Mouse (Mus musculus) liver, embryonic 15.5 days (tissue): ENCODE data around the gene Sf3a1. TPM values are rescaled to one million over a fixed set of nuclear protein-coding genes. Genes with fewer than 3 reads are reported as not detected.

Source experiments
- ATAC-seq: fragments of 200-750 bp; cut with Nextera tagmentation; 2 replicates; pipeline ENCODE4 v1.8.0; 2017; ENCODE audit warnings: moderate number of reproducible peaks, mild to moderate bottlenecking, moderate library complexity; ENCODE audit not compliant: insufficient read depth
- H3K27ac ChIP-seq: fragments of 300-500 bp; sonication (generic); replicated peaks from 2 replicates; pipeline ENCODE4 v1.5.1; 2015; ENCODE audit warnings: mild to moderate bottlenecking, inconsistent platforms
- H3K27me3 ChIP-seq: fragments of 300-500 bp; sonication (generic); 2 replicates; pipeline ENCODE4 v1.6.1; 2015; ENCODE audit warnings: mild to moderate bottlenecking, inconsistent platforms
- H3K36me3 ChIP-seq: fragments of 300-500 bp; sonication (generic); replicated peaks from 2 replicates; pipeline ENCODE4 v1.6.1; 2015; ENCODE audit warnings: moderate library complexity, mild to moderate bottlenecking, inconsistent platforms
- H3K4me1 ChIP-seq: fragments of 300-500 bp; sonication (generic); replicated peaks from 2 replicates; pipeline ENCODE4 v1.6.1; 2015; ENCODE audit warnings: inconsistent platforms
- H3K4me2 ChIP-seq: fragments of 300-500 bp; sonication (generic); 2 replicates; pipeline ENCODE4 v1.6.1; 2015; ENCODE audit warnings: moderate library complexity, mild to moderate bottlenecking, inconsistent platforms
- H3K4me3 ChIP-seq: fragments of 300-500 bp; sonication (generic); replicated peaks from 2 replicates; pipeline ENCODE4 v1.5.1; 2015; ENCODE audit warnings: mild to moderate bottlenecking, inconsistent platforms
- H3K9ac ChIP-seq: fragments of 300-500 bp; sonication (generic); 2 replicates; pipeline ENCODE4 v1.6.1; 2015; ENCODE audit warnings: moderate library complexity, mild to moderate bottlenecking, inconsistent platforms
- H3K9me3 ChIP-seq: fragments of 300-500 bp; sonication (generic); replicated peaks from 2 replicates; pipeline ENCODE4 v1.6.1; 2016; ENCODE audit warnings: inconsistent platforms
- WGBS: fragments of 180-500 bp; shearing (Covaris S2); methylation state at CpG from one replicate; pipeline ENCODE4 v1.1.7; 2015; ENCODE audit warnings: mixed read lengths; ENCODE audit not compliant: insufficient replicate concordance; 5-methylcytosine and 5-hydroxymethylcytosine counted together
- polyA plus RNA-seq: library from polyadenylated mRNA; unstranded; fragments of >200 nt; fragmentation: Nextera tagmentation; extraction: Ambion mirVana; gene quantifications from 2 replicates; pipeline ENCODE4 v1.2.1, GENCODE M21; 2015

Sf3a1 gene
- polyA plus RNA-seq, 1 experiment from 2014 or later, result 19.3 TPM

DNA sequence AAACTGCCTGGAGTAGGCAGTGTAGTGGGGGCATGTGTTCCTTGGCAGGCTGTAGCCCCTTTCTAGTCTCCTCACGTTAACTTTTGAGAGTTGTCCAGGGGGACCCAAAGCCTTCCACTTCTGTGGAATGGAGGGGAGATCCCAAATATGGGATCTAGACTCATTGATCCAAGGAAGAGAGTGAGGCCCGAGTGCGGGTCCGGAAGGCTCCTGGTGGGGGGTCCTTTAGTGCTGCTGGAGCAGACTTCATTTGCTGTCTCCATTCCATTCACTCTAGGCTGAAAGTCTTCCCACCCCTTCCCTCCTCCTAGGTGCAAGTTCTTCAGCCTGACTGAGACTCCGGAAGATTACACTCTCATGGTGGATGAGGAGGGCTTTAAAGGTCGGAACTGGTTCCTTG, 58.5 kb downstream of the Sf3a1 start:
- Histone ChIP-seq H3K4me3 (peak overlapping the region; percentile 64), H3K27me3 (peaks cover 21% of the 10 kb centered on the region), H3K4me2 (peak overlapping the region; percentile 98), H3K4me1 (peaks cover 62% of the 10 kb centered on the region), H3K36me3 (peaks cover 8% of the 10 kb centered on the region), H3K9ac (peak overlapping the region; percentile 65), H3K9me3 (no peaks in the 10 kb centered on the region), H3K27ac (no peak overlapping the region)
- ATAC-seq, result no peak
- 28% methylated on average over 6 of the region's 6 CpGs for WGBS

- Histone ChIP-seq H3K4me2 (no peak overlapping the region), H3K27me3 (peaks cover 21% of the 10 kb centered on the region), H3K36me3 (peaks cover 6% of the 10 kb centered on the region; the same call in 1 of the 2 replicates), H3K9me3 (no peaks in the 10 kb centered on the region), H3K27ac (no peak overlapping the region), H3K4me3 (no peak overlapping the region), H3K4me1 (peaks cover 69% of the 10 kb centered on the region), H3K9ac (no peak overlapping the region)
- no peak for ATAC-seq
- WGBS, result 18% methylated on average over 2 of the region's 2 CpGs
Measured at GRCm38 (mm10) chr11:4219317-4219751, 59.2 kb downstream of the Sf3a1 start.

GRCm38 (mm10) chr11:4219908-4220307, 59.8 kb downstream of the Sf3a1 start:
- Histone ChIP-seq H3K27ac (no peak overlapping the region), H3K9ac (no peak overlapping the region), H3K4me2 (no peak overlapping the region), H3K27me3 (peaks cover 21% of the 10 kb centered on the region), H3K9me3 (no peaks in the 10 kb centered on the region), H3K36me3 (peaks cover 6% of the 10 kb centered on the region; the same call in 1 of the 2 replicates), H3K4me3 (no peak overlapping the region), H3K4me1 (peaks cover 74% of the 10 kb centered on the region)
- ATAC-seq, result no peak
- WGBS, result 48% methylated on average over 9 of the region's 9 CpGs

DNA sequence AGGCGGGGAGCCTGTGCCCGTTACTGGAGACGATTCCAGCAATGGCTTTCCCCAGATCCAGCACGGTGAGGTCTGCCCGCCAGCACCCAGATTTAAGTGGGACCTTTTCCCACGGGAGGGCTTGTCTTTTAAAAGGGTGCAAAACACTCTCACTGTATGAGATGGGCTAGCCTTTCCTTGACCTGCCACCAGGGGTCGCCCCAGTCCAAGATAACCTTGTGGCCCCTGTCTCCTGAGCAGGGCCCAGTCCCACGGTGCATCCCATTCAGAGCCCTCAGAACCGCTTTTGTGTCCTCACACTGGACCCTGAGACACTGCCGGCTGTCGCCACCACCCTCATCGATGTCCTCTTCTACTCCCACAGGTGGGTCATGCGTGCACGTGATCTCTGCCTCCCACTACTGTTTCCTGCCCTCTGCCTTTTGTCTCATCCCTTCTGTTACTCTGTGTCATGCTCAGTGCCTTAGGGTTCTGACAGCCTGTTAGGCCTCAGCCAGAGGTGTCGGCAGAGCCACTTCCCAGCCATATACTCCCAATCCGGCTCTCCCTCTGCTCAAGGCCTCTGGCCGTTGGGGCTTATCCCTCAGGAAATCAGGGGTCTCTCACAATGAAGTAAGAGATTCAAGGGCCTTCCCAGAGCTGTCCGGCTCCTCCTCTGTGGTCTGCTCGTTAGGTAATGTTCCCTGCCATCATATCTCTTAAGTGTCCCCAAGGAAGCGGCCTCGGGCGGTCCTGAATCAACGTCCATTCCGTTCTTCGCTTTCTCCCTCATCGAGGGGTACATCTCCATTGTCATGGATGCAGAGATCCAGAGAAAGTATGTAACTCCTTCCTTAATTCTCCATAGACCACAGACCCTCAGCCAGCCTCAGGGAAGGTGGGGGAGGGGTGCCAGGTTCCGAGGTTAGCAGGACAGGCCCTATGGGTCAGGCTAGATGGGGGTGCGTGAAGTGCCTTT, 60.6 kb downstream of the Sf3a1 start:
- no peak overlapping the region for H3K4me2 ChIP-seq
- ATAC-seq, result no peak
- WGBS, result 44% methylated on average over 28 of the region's 28 CpGs
- H3K4me3 ChIP-seq, result no peak overlapping the region
- no peak overlapping the region for H3K9ac ChIP-seq
- no peaks in the 10 kb centered on the region for H3K9me3 ChIP-seq
- H3K36me3 ChIP-seq, result no peaks in the 10 kb centered on the region
- H3K27me3 ChIP-seq, result peaks cover 21% of the 10 kb centered on the region
- peaks cover 82% of the 10 kb centered on the region for H3K4me1 ChIP-seq
- H3K27ac ChIP-seq, result no peak overlapping the region

GRCm38 (mm10) chr11:4222046-4222950, 62.1 kb downstream of the Sf3a1 start:
- Histone ChIP-seq H3K4me3 (no peak overlapping the region), H3K27me3 (peaks cover 21% of the 10 kb centered on the region), H3K4me1 (peaks cover 98% of the 10 kb centered on the region), H3K9me3 (no peaks in the 10 kb centered on the region), H3K9ac (no peak overlapping the region), H3K36me3 (no peaks in the 10 kb centered on the region), H3K27ac (peak overlapping the region; percentile 87), H3K4me2 (no peak overlapping the region)
- WGBS, result 62% methylated on average over 17 of the region's 17 CpGs
- ATAC-seq, result no peak

DNA sequence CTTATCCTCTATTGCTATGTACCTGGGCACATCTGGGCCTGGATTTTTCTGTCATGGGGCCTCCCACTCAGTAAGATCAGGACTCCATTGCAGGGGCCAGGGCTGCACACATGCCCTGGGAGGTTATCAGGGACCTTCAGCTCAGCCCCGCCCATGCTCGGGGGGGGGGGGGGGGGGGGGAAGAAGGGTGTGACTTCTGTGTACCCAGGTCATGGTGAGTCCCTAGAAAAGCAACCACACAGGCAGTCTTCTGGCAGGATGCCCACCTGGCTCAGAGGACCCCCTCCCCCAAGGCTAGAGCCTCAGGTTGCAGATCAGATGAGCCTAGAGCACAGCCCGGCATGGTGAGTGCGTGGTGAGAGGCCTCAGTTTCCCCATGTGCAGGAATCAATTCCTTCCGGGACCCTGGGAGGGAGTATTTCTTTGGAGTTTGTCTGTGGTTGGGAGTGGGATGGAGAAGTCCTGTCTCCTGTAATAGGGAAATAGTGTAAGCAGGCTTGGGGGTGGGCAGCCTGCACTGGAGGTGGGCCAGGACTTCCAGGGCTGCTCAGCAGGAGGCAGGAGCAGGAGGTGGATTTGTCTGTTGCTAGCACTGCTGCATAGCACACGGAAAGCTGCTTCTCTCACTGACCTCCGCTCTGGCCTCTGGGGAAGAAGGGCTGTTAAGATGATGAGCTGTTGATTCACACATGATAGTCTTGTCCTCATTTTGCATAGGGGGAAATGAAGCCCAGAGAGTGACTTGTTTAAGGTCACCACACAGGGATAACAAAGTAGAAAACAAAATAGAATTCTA, 63.4 kb downstream of the Sf3a1 start:
- H3K36me3 ChIP-seq, result no peaks in the 10 kb centered on the region
- peak overlapping the region; percentile 75 for H3K9ac ChIP-seq
- H3K9me3 ChIP-seq, result no peaks in the 10 kb centered on the region
- H3K4me3 ChIP-seq, result peak overlapping the region; percentile 65
- peak overlapping the region; percentile 69 for H3K4me2 ChIP-seq
- H3K27ac ChIP-seq, result peak overlapping the region; percentile 87
- peaks cover 98% of the 10 kb centered on the region for H3K4me1 ChIP-seq
- ATAC-seq, result peak; percentile 92
- H3K27me3 ChIP-seq, result peaks cover 17% of the 10 kb centered on the region
- WGBS, result 26% methylated on average over 7 of the region's 7 CpGs

DNA sequence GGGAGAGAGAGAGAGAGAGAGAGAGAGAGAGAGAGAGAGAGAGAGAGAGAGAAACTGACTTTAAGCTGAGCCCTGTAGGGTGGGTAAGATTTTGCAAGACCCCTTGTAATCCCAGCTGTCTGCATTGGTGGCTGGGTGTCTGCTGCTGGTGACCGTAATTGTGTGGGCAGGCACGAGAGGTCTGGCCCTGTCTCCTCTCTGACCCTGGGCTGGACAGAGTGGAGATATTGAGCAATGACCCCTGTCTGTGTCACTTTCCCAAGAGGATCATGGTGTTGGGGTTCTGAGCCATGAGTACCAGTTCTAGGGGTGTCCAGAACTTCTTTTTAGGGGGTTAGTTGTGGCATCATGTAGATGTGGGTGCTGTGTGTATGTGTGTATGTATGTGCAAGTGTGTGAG, 64.1 kb downstream of the Sf3a1 start:
- peak overlapping the region; percentile 75 for H3K9ac ChIP-seq
- ATAC-seq, result no peak
- H3K36me3 ChIP-seq, result no peaks in the 10 kb centered on the region
- peaks cover 10% of the 10 kb centered on the region for H3K27me3 ChIP-seq
- H3K9me3 ChIP-seq, result no peaks in the 10 kb centered on the region
- peak overlapping the region; percentile 69 for H3K4me2 ChIP-seq
- H3K27ac ChIP-seq, result peak overlapping the region; percentile 87
- WGBS, result 40% methylated on average over 2 of the region's 2 CpGs
- peak overlapping the region; percentile 65 for H3K4me3 ChIP-seq
- H3K4me1 ChIP-seq, result peaks cover 98% of the 10 kb centered on the region

- Histone ChIP-seq H3K4me3 (peak overlapping the region; percentile 65), H3K4me1 (peaks cover 90% of the 10 kb centered on the region), H3K9ac (0 out of 2 replicates have a peak overlapping the region, but pooled peaks have one; percentile 20)
Measured at GRCm38 (mm10) chr11:4226569-4227325, 66.6 kb downstream of the Sf3a1 start.

DNA sequence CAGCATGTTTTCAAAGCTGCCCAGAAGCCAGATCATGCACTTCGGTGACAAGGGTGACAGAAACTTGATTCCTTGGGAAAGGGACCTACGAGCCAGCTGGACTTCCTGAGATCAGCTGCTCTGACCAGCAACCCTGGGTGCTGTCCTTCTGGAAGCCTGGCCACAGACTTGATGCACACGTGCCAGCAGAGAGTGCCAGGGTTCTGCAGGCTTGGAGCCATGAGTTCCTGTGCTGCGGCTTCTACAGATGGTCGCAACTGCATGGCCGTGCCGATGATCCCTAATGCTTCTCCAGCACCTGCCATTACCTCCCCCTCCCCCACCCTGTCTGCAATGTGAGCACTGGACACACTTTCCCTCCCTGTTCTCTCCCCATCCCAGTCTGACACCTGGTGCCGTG, 68.3 kb downstream of the Sf3a1 start:
- no peak overlapping the region for H3K9ac ChIP-seq
- WGBS, result 74% methylated on average over 8 of the region's 8 CpGs
- H3K27ac ChIP-seq, result no peak overlapping the region
- peaks cover 81% of the 10 kb centered on the region for H3K4me1 ChIP-seq
- no peak overlapping the region for H3K4me3 ChIP-seq
- no peaks in the 10 kb centered on the region for H3K9me3 ChIP-seq
- H3K4me2 ChIP-seq, result no peak overlapping the region
- H3K36me3 ChIP-seq, result no peaks in the 10 kb centered on the region
- no peaks in the 10 kb centered on the region for H3K27me3 ChIP-seq
- ATAC-seq, result no peak

More at GRCm38 (mm10) chr11:4226569-4227325, 66.6 kb downstream of the Sf3a1 start:
- no peaks in the 10 kb centered on the region for H3K27me3 ChIP-seq
- H3K4me2 ChIP-seq, result peak overlapping the region; percentile 69
- peak overlapping the region; percentile 62; the same call in 1 of the 2 replicates for H3K27ac ChIP-seq
- no peaks in the 10 kb centered on the region for H3K36me3 ChIP-seq
- WGBS, result 49% methylated on average over 5 of the region's 5 CpGs
- no peaks in the 10 kb centered on the region for H3K9me3 ChIP-seq
- ATAC-seq, result peak; percentile 43; the same call in 1 of the 2 replicates

GRCm38 (mm10) chr11:4229841-4230240, 69.7 kb downstream of the Sf3a1 start:
- Histone ChIP-seq H3K27ac (peak overlapping the region; percentile 51), H3K36me3 (no peaks in the 10 kb centered on the region), H3K27me3 (no peaks in the 10 kb centered on the region), H3K4me2 (no peak overlapping the region), H3K9ac (no peak overlapping the region), H3K4me3 (no peak overlapping the region), H3K4me1 (peaks cover 76% of the 10 kb centered on the region), H3K9me3 (no peaks in the 10 kb centered on the region)
- WGBS, result 59% methylated on average over 4 of the region's 4 CpGs
- peak; percentile 26 for ATAC-seq
